Mouse (Mus musculus) heart, postnatal 25 days (tissue): ENCODE results near the gene Hpgds. TPM values are rescaled to one million over a fixed set of nuclear protein-coding genes. Genes with fewer than 3 reads are reported as not detected.

Source experiments
- total RNA-seq, 2 experiments: library from RNA; stranded (reverse); gene quantifications; 2 replicates each; pipeline ENCODE4 v1.2.3; 2021

Gene Hpgds
- total RNA-seq, 2 experiments from 2014 or later, result 0.48 to 1.0 TPM

Other genes starting within 250 kb of the Hpgds start
- 10 to 100 TPM; 16.5 to 18.1 TPM for gene Smarcad1, start 102.3 kb downstream of the Hpgds start, total RNA-seq
- not detected for gene C130060K24Rik, start 236.2 kb upstream of the Hpgds start, total RNA-seq